Mouse (Mus musculus): ENCODE measurements at regions not wholly inside any gene's neighbourhood (a gene's known extent, or its start where the extent isn't known, plus 50 kb on each side); places are given as distances from the start of the nearest gene placed in this dataset.

GRCm38 (mm10) chrX:72330323-72330722 is 55.7 kb upstream of the Gabre start:
- peak; percentile 30 for DNase-seq

GRCm38 (mm10) chrX:72328822-72329221 is 54.2 kb upstream of the Gabre start:
- DNase-seq: no peak

Measured in retina, postnatal 1 day (tissue).